Mouse (Mus musculus) heart, embryonic 11.5 days (tissue): ENCODE results near the gene Slc47a2. TPM values are rescaled to one million over a fixed set of nuclear protein-coding genes. Genes with fewer than 3 reads are reported as not detected.

Experiments
- ATAC-seq: fragments of 200-750 bp; cut with Nextera tagmentation; replicated peaks from 2 replicates; pipeline ENCODE4 v1.8.0; 2017; ENCODE audit warnings: moderate library complexity; ENCODE audit not compliant: insufficient number of reproducible peaks, low FRiP score, low TSS enrichment
- H3K27ac ChIP-seq: fragments of 300-500 bp; sonication (generic); 2 replicates; pipeline ENCODE4 v1.5.1; 2014; ENCODE audit warnings: mild to moderate bottlenecking, low read depth, low read length
- H3K27me3 ChIP-seq: fragments of 300-500 bp; sonication (generic); 2 replicates; pipeline ENCODE4 v1.6.1; 2014; ENCODE audit warnings: mild to moderate bottlenecking, low read length, mixed read lengths; ENCODE audit not compliant: control insufficient read depth, insufficient read depth
- H3K36me3 ChIP-seq: fragments of 300-500 bp; sonication (generic); 2 replicates; pipeline ENCODE4 v1.6.1; 2014; ENCODE audit warnings: mild to moderate bottlenecking, low read length, moderate library complexity, mixed read lengths; ENCODE audit not compliant: control insufficient read depth, insufficient read depth
- H3K4me1 ChIP-seq: fragments of 300-500 bp; sonication (generic); 2 replicates; pipeline ENCODE4 v1.6.1; 2014; ENCODE audit warnings: low read length; ENCODE audit not compliant: control insufficient read depth, insufficient read depth
- H3K4me2 ChIP-seq: fragments of 300-500 bp; sonication (generic); 2 replicates; pipeline ENCODE4 v1.6.1; 2014; ENCODE audit warnings: mild to moderate bottlenecking, moderate library complexity
- H3K4me3 ChIP-seq: fragments of 300-500 bp; sonication (generic); 2 replicates; pipeline ENCODE4 v1.5.1; 2014; ENCODE audit warnings: low read depth, low read length
- H3K9ac ChIP-seq: fragments of 300-500 bp; sonication (generic); 2 replicates; pipeline ENCODE4 v1.6.1; 2014; ENCODE audit warnings: mild to moderate bottlenecking, low read depth, low read length, moderate library complexity
- H3K9me3 ChIP-seq: fragments of 300-500 bp; sonication (generic); replicated peaks from 2 replicates; pipeline ENCODE4 v1.6.1; 2016; ENCODE audit warnings: low read length; ENCODE audit not compliant: control insufficient read depth
- WGBS: fragments of 180-500 bp; shearing (Covaris S2); extraction: QIAGEN DNeasy Blood & Tissue Kit; methylation state at CpG from one replicate; pipeline ENCODE4 v1.1.7; 2014; ENCODE audit not compliant: insufficient replicate concordance; 5-methylcytosine and 5-hydroxymethylcytosine counted together
- polyA plus RNA-seq: library from polyadenylated mRNA; unstranded; fragments of >200 nt; fragmentation: Nextera tagmentation; extraction: Ambion mirVana; gene quantifications from 2 replicates; pipeline ENCODE4 v1.2.1, GENCODE M21; 2014

The Slc47a2 gene
- polyA plus RNA-seq, 1 experiment from 2014 or later = 0.19 TPM

- H3K36me3 ChIP-seq = no peaks in the 10 kb centered on the region; the same call in 1 of the 2 replicates
- no peak overlapping the region for H3K9ac ChIP-seq
- H3K4me1 ChIP-seq = no peaks in the 10 kb centered on the region
- H3K9me3 ChIP-seq = no peaks in the 10 kb centered on the region
- 77% methylated on average over 6 of the region's 6 CpGs for WGBS
- no peak overlapping the region for H3K27ac ChIP-seq
- ATAC-seq = no peak
- H3K4me2 ChIP-seq = no peak overlapping the region
- H3K27me3 ChIP-seq = no peaks in the 10 kb centered on the region
- no peak overlapping the region for H3K4me3 ChIP-seq
Measured at GRCm38 (mm10) chr11:61354346-61354745, 11.7 kb upstream of the Slc47a2 start.

DNA sequence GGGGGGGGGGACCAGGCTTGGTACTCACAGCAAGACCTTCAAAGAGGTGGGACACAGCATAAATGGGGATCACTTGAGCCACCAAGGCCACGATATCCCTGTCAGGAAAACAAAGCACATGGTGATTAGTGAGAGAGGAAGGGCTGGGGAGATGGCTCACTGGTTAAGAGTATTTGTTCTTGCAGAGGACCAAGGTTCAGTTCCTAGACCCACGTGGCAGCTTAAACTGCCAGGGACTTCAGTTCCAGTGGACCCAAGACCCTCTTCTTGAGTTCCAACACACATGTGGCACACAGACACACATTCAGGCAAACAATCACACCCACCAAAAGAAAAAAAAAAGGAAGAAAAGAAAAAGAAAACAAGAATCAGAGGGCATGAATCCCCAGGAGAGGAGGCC lies 10.4 kb upstream of the Slc47a2 start:
- no peak overlapping the region for H3K27ac ChIP-seq
- H3K9ac ChIP-seq = no peak overlapping the region
- H3K4me2 ChIP-seq = no peak overlapping the region
- no peak for ATAC-seq
- H3K4me1 ChIP-seq = no peaks in the 10 kb centered on the region
- WGBS = 69% methylated on average over 2 of the region's 2 CpGs
- 0 out of 2 replicates have a peak, but pooled peaks cover 3% of the 10 kb centered on the region for H3K27me3 ChIP-seq
- no peak overlapping the region for H3K4me3 ChIP-seq
- no peaks in the 10 kb centered on the region; the same call in 1 of the 2 replicates for H3K36me3 ChIP-seq
- no peaks in the 10 kb centered on the region for H3K9me3 ChIP-seq

- no peak for ATAC-seq
- Histone ChIP-seq H3K4me2 (no peak overlapping the region), H3K36me3 (no peaks in the 10 kb centered on the region; the same call in 1 of the 2 replicates), H3K4me3 (no peak overlapping the region), H3K27ac (no peak overlapping the region), H3K27me3 (0 out of 2 replicates have a peak, but pooled peaks cover 3% of the 10 kb centered on the region), H3K4me1 (no peaks in the 10 kb centered on the region), H3K9ac (no peak overlapping the region), H3K9me3 (no peaks in the 10 kb centered on the region)
- 48% methylated on average over 9 of the region's 9 CpGs for WGBS
Measured at GRCm38 (mm10) chr11:61352138-61352651, 9.5 kb upstream of the Slc47a2 start.

DNA sequence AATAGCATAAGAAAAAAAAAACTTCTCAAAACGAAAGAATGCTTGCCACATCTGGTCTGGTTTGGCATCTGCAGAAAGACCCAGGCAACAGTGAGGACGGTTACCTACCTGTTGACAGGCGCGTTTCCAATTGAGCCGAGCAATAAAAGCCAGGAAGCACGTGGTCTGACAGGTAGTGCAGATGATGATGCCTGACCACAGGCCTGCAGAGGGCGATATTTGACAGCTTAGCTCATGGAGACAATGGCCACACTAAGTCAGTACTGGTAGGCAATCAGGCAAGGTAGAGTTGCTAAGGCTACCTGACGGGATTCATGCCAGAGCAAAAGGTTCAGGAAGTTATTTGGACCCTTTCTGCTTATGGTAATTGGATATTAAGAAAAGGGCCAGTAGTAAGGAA lies 6.7 kb upstream of the Slc47a2 start:
- Histone ChIP-seq H3K4me2 (no peak overlapping the region), H3K9me3 (no peaks in the 10 kb centered on the region), H3K4me3 (no peak overlapping the region), H3K27me3 (peaks cover 7% of the 10 kb centered on the region; the same call in 1 of the 2 replicates), H3K9ac (no peak overlapping the region), H3K27ac (no peak overlapping the region), H3K36me3 (no peaks in the 10 kb centered on the region; the same call in 1 of the 2 replicates), H3K4me1 (no peaks in the 10 kb centered on the region)
- no peak for ATAC-seq
- WGBS = 8% methylated on average over 8 of the region's 8 CpGs

DNA sequence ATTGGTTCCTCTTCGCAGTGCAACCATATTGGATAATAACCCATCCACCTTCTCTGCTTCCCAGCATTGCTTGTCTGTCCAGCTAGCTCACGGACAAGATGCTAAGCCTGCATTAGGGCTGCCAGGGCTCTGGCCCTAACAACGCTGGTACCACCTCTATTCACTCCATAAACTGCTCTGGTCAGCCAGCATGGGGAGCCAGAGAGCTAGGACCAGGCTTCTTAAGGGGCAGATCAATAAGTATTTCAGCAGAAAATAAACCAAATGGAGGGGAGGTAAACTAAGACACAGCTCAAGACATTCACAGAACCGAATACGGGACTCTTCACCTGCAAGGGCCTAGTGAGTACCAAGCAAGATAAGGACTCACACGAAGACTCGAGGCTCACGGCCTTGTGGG lies 3.5 kb upstream of the Slc47a2 start:
- H3K27me3 ChIP-seq = peaks cover 32% of the 10 kb centered on the region
- no peak for ATAC-seq
- H3K4me2 ChIP-seq = no peak overlapping the region

DNA sequence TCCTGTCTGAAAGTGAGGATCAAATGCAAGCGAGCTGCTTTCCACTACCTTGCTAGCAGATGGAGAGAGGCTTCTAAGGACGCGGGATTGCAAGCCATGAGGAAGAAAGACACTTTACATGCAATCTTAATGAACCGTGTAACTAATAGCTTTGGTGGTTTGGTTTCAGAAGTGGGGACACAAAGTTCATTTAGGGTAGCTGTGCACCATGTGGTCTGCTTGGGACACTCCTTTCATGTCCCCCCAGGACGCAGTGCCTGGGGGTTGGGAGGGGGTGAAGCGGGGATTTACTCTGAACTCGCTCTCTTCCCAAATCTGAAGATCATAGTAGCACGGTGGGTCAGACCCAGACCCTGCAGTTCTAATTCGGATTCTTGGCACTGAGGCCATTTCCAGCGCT lies 689 bp downstream of the Slc47a2 start:
- no peak overlapping the region for H3K27ac ChIP-seq
- H3K36me3 ChIP-seq = no peaks in the 10 kb centered on the region
- no peaks in the 10 kb centered on the region for H3K9me3 ChIP-seq
- H3K4me3 ChIP-seq = peak overlapping the region; percentile 44
- no peaks in the 10 kb centered on the region for H3K4me1 ChIP-seq
- no peak overlapping the region for H3K9ac ChIP-seq
- H3K27me3 ChIP-seq = peaks cover 29% of the 10 kb centered on the region
- no peak for ATAC-seq
- WGBS = 19% methylated on average over 10 of the region's 10 CpGs
- H3K4me2 ChIP-seq = peak overlapping the region; percentile 83

More for the DNA sequence above, 3.5 kb upstream of the Slc47a2 start:
- no peaks in the 10 kb centered on the region for H3K36me3 ChIP-seq
- no peaks in the 10 kb centered on the region for H3K9me3 ChIP-seq
- 58% methylated on average over 8 of the region's 8 CpGs for WGBS
- no peak overlapping the region for H3K4me3 ChIP-seq
- no peak overlapping the region for H3K27ac ChIP-seq
- no peaks in the 10 kb centered on the region for H3K4me1 ChIP-seq
- H3K9ac ChIP-seq = no peak overlapping the region

DNA sequence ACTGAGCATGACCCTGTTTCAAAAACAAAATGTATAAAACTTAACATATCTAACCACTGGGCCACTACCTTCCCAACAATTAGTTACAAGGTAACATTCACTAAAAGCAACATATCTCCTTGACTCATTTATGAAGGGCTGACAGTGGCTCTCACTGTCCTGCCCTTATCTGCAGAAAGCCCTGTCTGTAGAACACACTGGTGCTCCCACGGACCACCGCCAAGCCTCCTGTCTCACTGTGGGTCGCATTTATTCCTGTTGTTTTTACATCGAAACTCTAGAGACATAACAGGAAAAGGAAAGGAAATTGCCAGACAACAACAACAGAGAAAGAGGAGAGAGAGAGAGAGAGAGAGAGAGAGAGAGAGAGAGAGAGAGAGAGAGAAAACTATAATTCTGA lies 1.4 kb downstream of the Slc47a2 start:
- WGBS = 57% methylated on average over 4 of the region's 4 CpGs
- Histone ChIP-seq H3K4me1 (no peaks in the 10 kb centered on the region), H3K27ac (no peak overlapping the region), H3K9ac (no peak overlapping the region), H3K36me3 (no peaks in the 10 kb centered on the region), H3K4me2 (no peak overlapping the region), H3K4me3 (no peak overlapping the region), H3K27me3 (peaks cover 29% of the 10 kb centered on the region), H3K9me3 (no peaks in the 10 kb centered on the region)
- no peak for ATAC-seq

DNA sequence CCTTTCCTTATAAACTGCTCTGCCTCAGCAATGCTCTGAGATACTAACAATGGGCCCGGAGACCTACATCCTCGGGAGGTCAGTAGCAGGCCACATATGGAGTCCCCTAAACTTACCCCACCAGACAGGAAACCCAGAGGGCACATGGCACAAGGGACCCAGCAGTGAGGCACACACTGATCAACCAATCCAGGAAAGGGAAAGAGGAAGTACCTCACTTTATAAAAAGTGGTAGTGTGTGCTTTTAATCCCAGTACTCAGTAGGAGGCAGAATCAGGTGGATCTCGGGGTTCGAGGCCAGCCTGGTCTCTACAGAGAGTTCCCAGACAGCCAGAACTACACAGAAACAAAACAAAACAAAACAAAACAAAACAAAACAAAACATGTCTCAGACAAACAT lies 2.3 kb downstream of the Slc47a2 start:
- no peak overlapping the region for H3K27ac ChIP-seq
- H3K36me3 ChIP-seq = no peaks in the 10 kb centered on the region
- H3K9me3 ChIP-seq = no peaks in the 10 kb centered on the region
- H3K4me2 ChIP-seq = no peak overlapping the region
- peaks cover 27% of the 10 kb centered on the region for H3K27me3 ChIP-seq
- no peak overlapping the region for H3K9ac ChIP-seq
- no peak for ATAC-seq
- no peaks in the 10 kb centered on the region for H3K4me1 ChIP-seq
- WGBS = 77% methylated on average over 4 of the region's 4 CpGs
- H3K4me3 ChIP-seq = no peak overlapping the region

GRCm38 (mm10) chr11:61337586-61337985 lies 5.1 kb downstream of the Slc47a2 start:
- no peak overlapping the region for H3K4me2 ChIP-seq
- no peaks in the 10 kb centered on the region for H3K4me1 ChIP-seq
- H3K9me3 ChIP-seq = no peaks in the 10 kb centered on the region
- peaks cover 9% of the 10 kb centered on the region for H3K27me3 ChIP-seq
- H3K9ac ChIP-seq = no peak overlapping the region
- no peak overlapping the region for H3K4me3 ChIP-seq
- no peak for ATAC-seq
- H3K27ac ChIP-seq = no peak overlapping the region
- no peaks in the 10 kb centered on the region for H3K36me3 ChIP-seq
- 68% methylated on average over 10 of the region's 10 CpGs for WGBS
